Comparison of ENCODE assay signal across 9 mouse cellular contexts in genomic region chr7:118848796-118849195, GRCm38 (mm10). TPM values are rescaled to one million over a fixed set of nuclear protein-coding genes. Genes with fewer than 3 reads are reported as not detected.
DNase-seq lines count a peak whose midpoint lies in the region; TF ChIP-seq lines count a peak whose summit lies in the region.
"Had no signal": no experiment of that assay in that cellular context is flagged by ENCODE, and none has a peak within 500 bp of the region (broad histone marks: within the 10 kb centered on the region; RNA-seq: fewer than 3 reads in every experiment).

No protein-coding gene starts in this region.

- no peak for DNase-seq in ES-E14 (ENCODE audit: low read depth, low spot score)
- peak; percentile 64 for DNase-seq in adrenal gland, adult 8-10 months
- peak; percentile 90 for DNase-seq in kidney, adult 11 months
- DNase-seq in lung, postnatal 10 days, result peak; percentile 33
- no peak for DNase-seq in layer of hippocampus, postnatal 10 days (ENCODE audit: low spot score in 2 of 2)
- no peak for DNase-seq in cerebellum, adult 11 months
- DNase-seq in cerebellum, postnatal 10 days, result no peak
- DNase-seq: cerebellum, postnatal 25 days had no signal

- no peaks in the 10 kb centered on the region for H3K9me3 ChIP-seq in ES-E14 (ENCODE audit: control insufficient read depth, insufficient read depth, low read depth, low read length)
- H3K9me3 ChIP-seq: limb, embryonic 13.5 days had no signal

- in situ Hi-C loops in ES-E14 (cut with MboI; ENCODE audit: low sequenced_read_pairs in 2 of 2, unreplicated experiment in 2 of 2), result no loop called here

- peak overlapping the region in 1 of 2 experiments; percentile 31; a peak in 2 of 4 replicates for H3K4me3 ChIP-seq in ES-E14 (ENCODE audit: insufficient read depth in 1 of 2, low read depth in 1 of 2, low read length in 2 of 2, poor library complexity in 1 of 2, severe bottlenecking in 1 of 2)
- H3K4me3 ChIP-seq: limb, embryonic 13.5 days had no signal

- 0 out of 2 replicates have a peak overlapping the region, but pooled peaks have one; percentile 29 for H3K9ac ChIP-seq in ES-E14 (ENCODE audit: insufficient read depth, low read depth, low read length, poor library complexity, severe bottlenecking)
- H3K9ac ChIP-seq: limb, embryonic 13.5 days had no signal

- peak overlapping the region; percentile 56 for H3K27ac ChIP-seq in ES-E14 (ENCODE audit: insufficient read depth, low read depth, low read length, poor library complexity, severe bottlenecking)
- H3K27ac ChIP-seq: limb, embryonic 13.5 days had no signal

- H3K36me3 ChIP-seq in ES-E14 (ENCODE audit: control insufficient read depth, insufficient read depth, low read length, poor library complexity, severe bottlenecking), result peaks cover 82% of the 10 kb centered on the region

- H3K4me1 ChIP-seq in ES-E14 (ENCODE audit: control insufficient read depth in 2 of 2, insufficient read depth in 2 of 2, low read length in 2 of 2, poor library complexity in 1 of 2), result peaks cover 12 to 42% of the 10 kb centered on the region in 2 experiments; a peak in 3 of 4 replicates

TF ChIP-seq in ES-E14, 5 proteins besides CTCF, POLR2A, EP300 and RAD21:
- TF ChIP-seq HCFC1 (IDR thresholded peaks at IDR 0.05; ENCODE audit: borderline replicate concordance, insufficient read depth, low read length) (no peak), ZC3H11A (IDR thresholded peaks at IDR 0.05; ENCODE audit: borderline replicate concordance, low read depth, low read length) (no peak), CHD2 (IDR thresholded peaks at IDR 0.05; ENCODE audit: low read depth, low read length) (peak; percentile 86), MAFK (IDR thresholded peaks at IDR 0.05; ENCODE audit: insufficient read depth, low read depth, low read length) (no peak), ZNF384 (IDR thresholded peaks at IDR 0.05; ENCODE audit: low read depth, low read length) (no peak)

RNA-seq across cellular contexts. Expression of gene Iqck, which starts 6.8 kb away (rescaled TPM):
- 1.8 and 2.8 TPM in 2 replicates for total RNA-seq in ES-E14 (2012; rRNA removed)
- total RNA-seq in adrenal gland, adult 8-10 months (2022), result 10 to 100 TPM; 13.0 to 35.4 (median 24.5) TPM
- 1 to 10 TPM; 3.3 to 4.5 TPM for total RNA-seq in layer of hippocampus, postnatal 10 days (2021)

RNA-seq across cellular contexts. Expression of gene Knop1, which starts 7.3 kb away (rescaled TPM):
- 52.7 and 56.8 TPM in 2 replicates for total RNA-seq in ES-E14 (2012; rRNA removed)
- total RNA-seq in adrenal gland, adult 8-10 months (2022), result 10 to 100 TPM; 37.9 to 71.5 (median 56.6) TPM
- total RNA-seq in layer of hippocampus, postnatal 10 days (2021), result 10 to 100 TPM; 36.3 to 36.5 TPM

Comparison
In these comparisons a context has a peak if more than half of its experiments do, and no peak if none do; other contexts are left out.
1. DNase-seq: peak in adrenal gland, adult 8-10 months (single experiment), kidney, adult 11 months (single experiment) and lung, postnatal 10 days (single experiment); none in ES-E14 (single experiment), layer of hippocampus, postnatal 10 days (0 of 2), cerebellum, adult 11 months (single experiment) and cerebellum, postnatal 10 days (0 of 2).